ENCODE assay signal across 9 mouse cellular contexts in genomic region chr13:45530754-45531153, GRCm38 (mm10). TPM values are rescaled to one million over a fixed set of nuclear protein-coding genes. Genes with fewer than 3 reads are reported as not detected.
DNase-seq lines count a peak whose midpoint lies in the region; ATAC-seq lines count a peak whose summit lies in the region.
"Had no signal": no experiment of that assay in that cellular context is flagged by ENCODE, and none has a peak within 500 bp of the region (broad histone marks: within the 10 kb centered on the region; RNA-seq: fewer than 3 reads in every experiment).

No protein-coding gene starts in this region.

- peak overlapping the region; percentile 91 for H3K27ac ChIP-seq in kidney, embryonic 16.5 days (ENCODE audit: low read length)
- peak overlapping the region; percentile 44; the same call in 1 of the 2 replicates for H3K27ac ChIP-seq in embryonic facial prominence, embryonic 10.5 days (replicated peaks)
- peak overlapping the region; percentile 67 for H3K27ac ChIP-seq in intestine, embryonic 16.5 days (ENCODE audit: low read length)
- H3K27ac ChIP-seq: hindbrain, embryonic 15.5 days; neural tube, embryonic 13.5 days had no signal

- DNase-seq in kidney, postnatal 36 days, result no peak
- DNase-seq in embryonic facial prominence, embryonic 10.5 days (ENCODE audit: low spot score), result no peak
- DNase-seq in right cerebral cortex, postnatal 10 days (ENCODE audit: low spot score in 2 of 2), result peak; percentile 41 to 71
- DNase-seq in spleen, postnatal 4 days (ENCODE audit: low spot score in 2 of 2), result no peak
- no peak for DNase-seq in natural killer cell, adult 2 months (ENCODE audit: low spot score in 2 of 2)

- H3K4me2 ChIP-seq in kidney, embryonic 16.5 days (replicated peaks; ENCODE audit: low read depth, low read length), result peak overlapping the region; percentile 30; the same call in 1 of the 2 replicates
- no peak overlapping the region for H3K4me2 ChIP-seq in intestine, embryonic 16.5 days (ENCODE audit: low read depth, low read length)
- H3K4me2 ChIP-seq: hindbrain, embryonic 15.5 days; neural tube, embryonic 13.5 days had no signal

- H3K36me3 ChIP-seq in kidney, embryonic 16.5 days (ENCODE audit: insufficient read depth, low read length), result no peaks in the 10 kb centered on the region
- no peaks in the 10 kb centered on the region for H3K36me3 ChIP-seq in embryonic facial prominence, embryonic 10.5 days (replicated peaks)
- no peaks in the 10 kb centered on the region for H3K36me3 ChIP-seq in intestine, embryonic 16.5 days (ENCODE audit: control insufficient read depth, insufficient read depth, low read length)
- H3K36me3 ChIP-seq: hindbrain, embryonic 15.5 days; neural tube, embryonic 13.5 days had no signal

- H3K4me1 ChIP-seq in kidney, embryonic 16.5 days (ENCODE audit: insufficient read depth, low read length), result peaks cover 52% of the 10 kb centered on the region
- peaks cover 22% of the 10 kb centered on the region for H3K4me1 ChIP-seq in embryonic facial prominence, embryonic 10.5 days
- peaks cover 12% of the 10 kb centered on the region for H3K4me1 ChIP-seq in intestine, embryonic 16.5 days (ENCODE audit: control insufficient read depth, insufficient read depth, low read length)

- peak; percentile 73; the same call in 1 of the 2 replicates for ATAC-seq in kidney, embryonic 16.5 days (ENCODE audit: low FRiP score, low TSS enrichment)
- peak; percentile 43 for ATAC-seq in intestine, embryonic 16.5 days

- H3K27me3 ChIP-seq in kidney, embryonic 16.5 days (ENCODE audit: insufficient read depth, low read length), result no peaks in the 10 kb centered on the region
- no peaks in the 10 kb centered on the region for H3K27me3 ChIP-seq in embryonic facial prominence, embryonic 10.5 days (replicated peaks; ENCODE audit: low read depth, poor library complexity, severe bottlenecking)
- no peaks in the 10 kb centered on the region for H3K27me3 ChIP-seq in intestine, embryonic 16.5 days (replicated peaks; ENCODE audit: control insufficient read depth, insufficient read depth, low read length)
- H3K27me3 ChIP-seq: hindbrain, embryonic 15.5 days; neural tube, embryonic 13.5 days had no signal

- no peaks in the 10 kb centered on the region for H3K9me3 ChIP-seq in kidney, embryonic 16.5 days (ENCODE audit: low read length)
- no peaks in the 10 kb centered on the region for H3K9me3 ChIP-seq in embryonic facial prominence, embryonic 10.5 days
- H3K9me3 ChIP-seq in intestine, embryonic 16.5 days (ENCODE audit: control insufficient read depth, low read length), result no peaks in the 10 kb centered on the region
- H3K9me3 ChIP-seq: hindbrain, embryonic 15.5 days; neural tube, embryonic 13.5 days had no signal

- WGBS in kidney, embryonic 16.5 days, result 12% methylated on average over 6 of the region's 6 CpGs
- 45% methylated on average over 6 of the region's 6 CpGs for WGBS in embryonic facial prominence, embryonic 10.5 days
- WGBS in intestine, embryonic 16.5 days, result 24% methylated on average over 6 of the region's 6 CpGs

- peak overlapping the region; percentile 45; the same call in 1 of the 2 replicates for H3K9ac ChIP-seq in kidney, embryonic 16.5 days (replicated peaks; ENCODE audit: low read length)
- H3K9ac ChIP-seq in intestine, embryonic 16.5 days (ENCODE audit: low read depth, low read length), result 0 out of 2 replicates have a peak overlapping the region, but pooled peaks have one; percentile 15
- H3K9ac ChIP-seq: hindbrain, embryonic 15.5 days; neural tube, embryonic 13.5 days had no signal

- H3K4me3 ChIP-seq in kidney, embryonic 16.5 days (ENCODE audit: low read length), result no peak overlapping the region
- H3K4me3 ChIP-seq in embryonic facial prominence, embryonic 10.5 days, result no peak overlapping the region
- no peak overlapping the region for H3K4me3 ChIP-seq in intestine, embryonic 16.5 days (ENCODE audit: low read length)
- H3K4me3 ChIP-seq: hindbrain, embryonic 15.5 days; neural tube, embryonic 13.5 days had no signal

RNA-seq across cellular contexts. Expression of gene Gmpr, which starts 23.5 kb away (rescaled TPM):
- polyA plus RNA-seq in kidney, embryonic 16.5 days (2015; fragmentation: Nextera tagmentation; extraction: Ambion mirVana), result 56.6 and 62.4 TPM in 2 replicates
- polyA plus RNA-seq in embryonic facial prominence, embryonic 10.5 days (2016; fragmentation: Nextera tagmentation; extraction: Ambion mirVana), result 22.5 and 25.6 TPM in 2 replicates
- 24.4 and 31.1 TPM in 2 replicates for polyA plus RNA-seq in intestine, embryonic 16.5 days (2015; fragmentation: Nextera tagmentation; extraction: Ambion mirVana)

Comparison
In these comparisons a context has a peak if more than half of its experiments do, and no peak if none do; other contexts are left out.
1. DNase-seq: peak in right cerebral cortex, postnatal 10 days (2 of 2); none in kidney, postnatal 36 days (0 of 2), embryonic facial prominence, embryonic 10.5 days (single experiment), spleen, postnatal 4 days (0 of 2) and natural killer cell, adult 2 months (0 of 2).
2. Peak in every context shown above with its lines, with median percentiles within 50 percentile points of each other: H3K27ac ChIP-seq.